Mouse (Mus musculus) erythroblast, adult 5-6 weeks (primary cell): ENCODE data around the gene F7. TPM values are rescaled to one million over a fixed set of nuclear protein-coding genes. Genes with fewer than 3 reads are reported as not detected.
"Not testable (repeated sequence)": the region's sequence is repeated elsewhere in the genome, so short reads cannot be mapped to it uniquely, and the experiment has no call there.

Source experiments
- ATAC-seq: replicated peaks from 2 replicates; pipeline ENCODE4 v1.8.0; 2016; ENCODE audit warnings: moderate number of reproducible peaks, mild to moderate bottlenecking, moderate TSS enrichment, inconsistent platforms; ENCODE audit not compliant: poor library complexity, low FRiP score, severe bottlenecking
- total RNA-seq, 2 experiments: library from RNA; stranded (forward) in 1 of 2; stranded (reverse) in 1 of 2; fragments of 150-400 nt in 1 of 2; fragments of 200-764, 138-1000 nt in 1 of 2; gene quantifications; 2 replicates each; pipeline versions ENCODE4 v1.2.3 to v1.2.4; 2015 to 2017; ENCODE audit warnings: low replicate concordance in 2 of 2

F7 gene
- total RNA-seq, 2 experiments from 2014 or later: not detected

DNA sequence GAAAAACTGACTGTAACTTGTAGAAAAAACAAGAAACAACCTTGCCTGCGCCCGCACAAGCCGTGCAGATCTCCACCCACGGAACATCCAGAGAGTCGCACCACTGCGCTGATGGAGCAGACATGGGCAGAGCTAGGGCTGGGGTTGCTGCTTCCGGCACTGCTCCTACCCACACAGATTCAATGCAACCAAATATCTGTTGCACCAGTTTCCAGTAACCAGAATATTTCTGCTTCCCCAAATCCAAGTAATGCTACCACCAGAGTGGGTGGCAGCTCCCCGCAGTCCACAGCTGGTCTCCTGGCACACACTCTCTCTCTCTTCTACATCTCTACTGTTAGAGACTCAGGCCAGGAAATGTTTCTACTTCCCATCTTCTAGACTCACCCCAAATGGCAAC lies 4.0 kb upstream of the F7 start:
- no peak for ATAC-seq

- no peak for ATAC-seq
Measured at GRCm38 (mm10) chr8:13027615-13028014, 1.8 kb downstream of the F7 start.

GRCm38 (mm10) chr8:13028482-13028881 lies 2.6 kb downstream of the F7 start:
- ATAC-seq: no peak

GRCm38 (mm10) chr8:13036346-13036812 lies 10.5 kb downstream of the F7 start:
- no peak for ATAC-seq

GRCm38 (mm10) chr8:13037015-13037414 lies 11.2 kb downstream of the F7 start, which contains the start of gene F10:
Gene F10, plus strand, starts transcription at chr8:13037308.
- ATAC-seq: no peak

DNA sequence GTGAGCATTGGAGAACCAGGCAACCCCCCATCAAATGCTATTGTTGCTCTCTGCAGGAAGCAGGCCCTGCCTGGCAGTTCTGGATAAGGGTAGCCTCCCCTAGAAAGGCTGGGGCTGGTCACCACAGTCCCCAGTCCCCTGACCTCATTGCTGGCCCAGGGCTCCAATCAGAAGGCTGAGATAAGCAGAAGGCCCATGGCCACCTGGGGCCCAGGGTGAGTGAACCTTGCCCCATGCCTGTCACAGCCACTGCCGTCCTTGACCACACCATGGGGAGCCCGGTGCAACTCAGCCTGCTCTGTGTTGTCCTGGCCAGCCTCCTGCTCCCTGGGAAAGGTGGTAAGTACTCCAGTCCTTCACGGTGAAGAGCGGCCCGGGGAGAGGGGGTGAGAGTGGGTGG lies 11.7 kb downstream of the F7 start:
- ATAC-seq: no peak

- ATAC-seq: no peak
Measured at GRCm38 (mm10) chr8:13039054-13039453, 13.2 kb downstream of the F7 start.

DNA sequence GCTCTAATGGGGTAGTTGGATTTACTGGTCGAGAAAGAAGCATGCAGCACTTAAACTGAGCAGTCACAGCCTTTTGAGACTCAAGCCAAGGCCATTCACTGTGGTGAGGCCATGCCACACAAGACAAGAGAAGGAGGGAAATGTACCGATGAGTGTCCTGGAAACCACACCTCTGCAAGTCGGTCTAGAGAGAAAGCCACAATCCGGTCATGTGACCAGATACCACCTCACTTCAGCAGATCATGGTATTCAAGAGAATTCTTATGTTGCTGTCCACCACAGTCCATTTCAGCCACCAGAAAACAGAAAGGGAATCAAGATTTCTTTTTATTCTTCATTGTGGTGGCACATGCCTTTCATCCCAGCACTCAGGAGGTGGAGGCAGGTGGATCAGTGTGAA lies 15.6 kb downstream of the F7 start:
- ATAC-seq: no peak

DNA sequence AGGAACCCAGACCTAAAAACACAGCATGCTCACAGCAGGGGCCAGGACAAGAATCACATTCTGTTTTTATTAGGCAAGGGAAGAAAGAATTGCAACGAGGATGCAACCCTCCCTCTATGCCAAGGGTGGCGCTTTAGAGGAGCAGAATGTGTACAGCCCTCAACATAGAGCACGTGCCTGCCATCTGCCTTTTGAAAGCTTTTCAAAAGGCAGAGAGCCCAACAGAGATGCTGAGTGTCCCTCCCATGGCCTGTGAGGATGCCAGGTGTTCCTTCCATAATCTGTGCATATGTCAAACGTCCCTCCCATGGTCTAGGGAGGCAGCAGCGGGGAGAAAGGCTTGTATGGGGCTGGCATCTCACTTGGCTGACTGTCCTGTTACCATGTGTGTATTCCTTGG lies 21.8 kb downstream of the F7 start:
- ATAC-seq: no peak

GRCm38 (mm10) chr8:13050550-13050949 lies 24.7 kb downstream of the F7 start:
- no peak for ATAC-seq

- ATAC-seq: no peak
Measured at GRCm38 (mm10) chr8:13057351-13057750, 31.5 kb downstream of the F7 start.

DNA sequence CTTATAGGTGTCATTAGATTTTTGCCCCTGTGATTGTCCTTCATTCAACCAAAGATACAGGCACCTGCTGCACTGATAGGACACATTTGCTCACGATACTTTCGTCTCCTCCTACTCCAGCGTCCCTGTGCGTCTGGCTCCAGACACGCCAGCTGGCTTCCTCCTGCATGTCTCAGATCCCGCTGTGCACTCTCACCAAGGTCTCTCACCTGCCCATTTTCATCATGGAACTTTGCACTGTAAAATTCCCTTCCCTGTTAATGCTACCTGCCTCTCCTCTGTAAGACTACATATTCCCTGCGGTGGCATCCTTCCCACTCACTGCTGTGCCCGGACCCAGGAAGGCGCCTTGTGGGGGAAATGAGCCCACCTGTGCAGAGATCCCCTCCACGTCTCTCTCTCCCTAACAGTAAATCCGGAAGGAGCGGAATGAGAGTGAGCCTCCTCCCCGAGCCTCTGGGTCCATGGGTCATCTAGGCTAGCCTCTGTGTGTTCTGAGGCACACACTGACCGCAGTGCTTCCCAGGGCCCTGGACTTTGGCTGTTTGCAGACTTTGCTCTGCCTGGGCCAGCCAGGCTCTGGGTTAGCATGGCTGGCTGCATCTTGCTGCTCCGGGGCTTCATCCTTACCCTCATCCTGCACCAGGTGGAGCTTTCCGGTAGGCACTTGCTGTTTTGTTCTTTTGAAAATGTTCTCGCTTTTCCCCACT lies 34.8 kb downstream of the F7 start, which contains the start of gene Proz:
TSS of gene Proz (plus strand) at position 474 of the 710 bp plus-strand sequence.
- ATAC-seq: no peak

DNA sequence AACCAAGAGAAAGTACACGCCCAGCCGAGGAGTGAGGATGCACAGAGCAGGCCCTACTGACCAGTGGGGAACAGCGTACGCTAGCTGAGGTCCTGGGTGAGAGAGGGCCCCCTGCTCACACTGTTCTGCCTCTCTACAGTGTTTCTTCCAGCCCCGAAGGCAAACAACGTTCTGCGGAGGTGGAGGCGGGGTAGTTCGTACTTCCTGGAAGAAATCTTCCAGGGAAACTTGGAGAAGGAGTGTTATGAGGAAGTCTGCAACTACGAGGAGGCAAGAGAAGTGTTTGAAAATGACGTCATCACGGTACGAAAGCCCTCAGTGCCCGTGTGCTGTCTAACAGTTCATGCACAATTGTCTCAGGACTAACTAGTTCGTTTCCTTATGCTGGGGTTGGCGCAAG lies 37.3 kb downstream of the F7 start:
- no peak for ATAC-seq

GRCm38 (mm10) chr8:13073255-13073654 lies 47.4 kb downstream of the F7 start:
- no peak for ATAC-seq

GRCm38 (mm10) chr8:13075044-13075443 lies 49.2 kb downstream of the F7 start:
- ATAC-seq: no peak

DNA sequence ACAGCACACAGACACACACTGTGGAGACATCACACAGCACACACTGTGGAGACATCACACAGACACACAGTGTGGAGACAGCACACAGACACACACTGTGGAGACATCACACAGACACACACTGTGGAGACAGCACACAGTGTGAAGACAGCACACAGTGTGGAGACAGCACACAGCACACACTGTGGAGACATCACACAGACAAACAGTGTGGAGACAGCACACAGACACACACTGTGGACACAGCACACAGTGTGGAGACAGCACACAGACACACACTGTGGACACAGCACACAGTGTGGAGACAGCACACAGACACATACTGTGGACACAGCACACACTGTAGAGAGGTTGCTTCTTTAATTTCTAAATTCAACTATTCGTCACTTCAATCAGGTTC lies 49.7 kb downstream of the F7 start:
- ATAC-seq: not testable (repeated sequence)

- no peak for ATAC-seq
Measured at GRCm38 (mm10) chr8:13077542-13077941, 51.7 kb downstream of the F7 start.

Other genes with a start within 250 kb of the F7 start
- gene Mcf2l, start 152.2 kb upstream of the F7 start, total RNA-seq (2015; ENCODE audit: low replicate concordance): 1.7 and 3.1 TPM in 2 replicates
- gene Mcf2l, start 152.2 kb upstream of the F7 start, total RNA-seq (2017; ENCODE audit: low replicate concordance): 2.0 and 5.6 TPM in 2 replicates
- gene F10, start 11.3 kb downstream of the F7 start, total RNA-seq (2015; ENCODE audit: low replicate concordance): 0.77 and 17.6 TPM in 2 replicates
- gene F10, start 11.3 kb downstream of the F7 start, total RNA-seq (2017; ENCODE audit: low replicate concordance): 15.5 and 20.8 TPM in 2 replicates
- gene Proz, start 34.9 kb downstream of the F7 start, total RNA-seq (2015; ENCODE audit: low replicate concordance): not detected in 2 replicates
- not detected in 2 replicates for gene Proz, start 34.9 kb downstream of the F7 start, total RNA-seq (2017; ENCODE audit: low replicate concordance)
- 7.5 and 8.6 TPM in 2 replicates for gene Pcid2, start 79.4 kb downstream of the F7 start, total RNA-seq (2015; ENCODE audit: low replicate concordance)
- gene Pcid2, start 79.4 kb downstream of the F7 start, total RNA-seq (2017; ENCODE audit: low replicate concordance): 7.8 and 12.1 TPM in 2 replicates
- gene Cul4a, start 79.6 kb downstream of the F7 start, total RNA-seq (2015; ENCODE audit: low replicate concordance): 390 and 405 TPM in 2 replicates
- gene Cul4a, start 79.6 kb downstream of the F7 start, total RNA-seq (2017; ENCODE audit: low replicate concordance): 552 and 664 TPM in 2 replicates
- gene Lamp1, start 133.1 kb downstream of the F7 start, total RNA-seq (2015; ENCODE audit: low replicate concordance): 101 and 131 TPM in 2 replicates
- 103 and 130 TPM in 2 replicates for gene Lamp1, start 133.1 kb downstream of the F7 start, total RNA-seq (2017; ENCODE audit: low replicate concordance)
- 5.0 and 6.3 TPM in 2 replicates for gene Grtp1, start 174.6 kb downstream of the F7 start, total RNA-seq (2015; ENCODE audit: low replicate concordance)
- 1.6 and 4.3 TPM in 2 replicates for gene Grtp1, start 174.6 kb downstream of the F7 start, total RNA-seq (2017; ENCODE audit: low replicate concordance)
- gene Adprhl1, start 228.1 kb downstream of the F7 start, total RNA-seq (2015; ENCODE audit: low replicate concordance): not detected in 2 replicates
- gene Adprhl1, start 228.1 kb downstream of the F7 start, total RNA-seq (2017; ENCODE audit: low replicate concordance): 0.43 TPM in 1 of 2 replicates, not detected in the other